Mouse (Mus musculus) liver, adult 2 months (tissue): ENCODE results near the gene Gfap.

ENCODE experiments used
- CTCF ChIP-seq: fragments of 200-500 bp; IDR thresholded peaks from 2 replicates; pipeline ENCODE4 v1.5.1; 2011; ENCODE audit warnings: low read depth, low read length, control low read depth
- POLR2A ChIP-seq: fragments of 200-500 bp; IDR thresholded peaks from 2 replicates; pipeline ENCODE4 v1.6.1; 2011; ENCODE audit warnings: low read length, control low read depth; ENCODE audit not compliant: insufficient read depth; ENCODE audit errors: extremely low read depth

DNA sequence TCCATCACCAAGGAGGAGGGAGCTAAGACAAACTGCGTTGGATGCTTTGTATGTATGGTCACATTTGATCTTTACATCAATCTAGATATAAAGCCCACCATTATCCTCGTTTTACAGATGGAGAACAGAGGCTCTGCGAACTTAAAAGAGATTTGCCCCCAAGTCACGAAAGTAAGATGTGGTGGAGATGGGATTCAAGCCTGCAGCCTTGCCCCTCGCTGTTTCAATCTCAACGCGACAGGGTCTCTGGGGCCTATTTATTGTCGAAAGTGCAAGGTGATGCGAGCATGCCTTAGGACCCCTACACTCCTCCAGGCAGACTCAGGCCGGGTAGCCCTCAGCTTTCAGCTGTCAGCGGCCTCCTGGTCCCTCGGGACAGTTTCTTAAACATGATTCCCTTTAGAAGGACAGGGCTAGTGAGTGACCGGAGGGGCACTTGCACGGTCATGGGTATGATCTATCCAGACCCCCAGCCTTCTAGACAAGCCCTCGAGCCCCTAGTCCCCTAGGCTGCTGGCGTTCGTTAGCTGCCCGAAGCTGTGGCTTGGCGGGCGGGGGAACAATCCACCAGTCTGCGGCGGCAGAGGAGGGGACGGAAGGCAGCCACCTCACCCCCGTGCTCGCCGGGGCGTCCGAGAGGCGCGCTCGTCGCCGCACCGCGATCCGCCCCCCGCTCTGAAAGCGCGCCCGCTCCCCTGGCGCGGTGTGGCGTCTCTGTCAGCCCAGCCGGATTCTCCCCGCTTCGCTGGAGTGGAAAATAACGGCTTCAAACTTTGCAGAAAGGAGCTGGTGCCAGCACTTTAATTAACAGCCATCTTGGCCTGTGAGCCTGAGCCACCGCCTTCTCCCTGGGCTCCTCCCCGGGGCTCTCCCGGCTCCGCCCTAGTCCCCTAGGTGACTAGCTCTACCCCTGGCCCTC, 47.6 kb upstream of the Gfap start:
- no peak for TF ChIP-seq CTCF
- TF ChIP-seq POLR2A = no peak
